Mouse (Mus musculus) adipocyte (in vitro differentiated cells): Measurements from ENCODE around the gene Vmn2r56.
"Not testable (repeated sequence)": the region's sequence is repeated elsewhere in the genome, so short reads cannot be mapped to it uniquely, and the experiment has no call there.

Experiments used
- DNase-seq: peaks from one replicate; pipeline ENCODE4 v3.0.0-alpha.2; 2016; ENCODE audit warnings: low spot score

The Vmn2r56 gene

GRCm38 (mm10) chr7:12734904-12735303 lies at the start of gene Vmn2r56:
TSS of gene Vmn2r56 (minus strand) at chr7:12735004.
- DNase-seq = no peak

- no peak for DNase-seq
These were observed 45.5 kb upstream of the Vmn2r56 start for GRCm38 (mm10) chr7:12780151-12780830.

GRCm38 (mm10) chr7:12779782-12780150 lies 45.0 kb upstream of the Vmn2r56 start:
- DNase-seq = no peak

- no peak for DNase-seq
These were observed 44.3 kb upstream of the Vmn2r56 start for GRCm38 (mm10) chr7:12779141-12779540.

GRCm38 (mm10) chr7:12774606-12775005 lies 39.8 kb upstream of the Vmn2r56 start:
- DNase-seq = peak; percentile 7

GRCm38 (mm10) chr7:12774111-12774510 lies 39.3 kb upstream of the Vmn2r56 start:
- no peak for DNase-seq

- no peak for DNase-seq
These were observed 14.8 kb upstream of the Vmn2r56 start for GRCm38 (mm10) chr7:12749431-12750198.

GRCm38 (mm10) chr7:12684903-12685302 lies 49.9 kb downstream of the Vmn2r56 start, which contains the start of gene Vmn2r55:
TSS of gene Vmn2r55 (minus strand) at chr7:12685003.
- DNase-seq = not testable (repeated sequence)

GRCm38 (mm10) chr7:12640219-12640618 lies 94.6 kb downstream of the Vmn2r56 start, which contains the start of gene Vmn2r54:
TSS of gene Vmn2r54 (minus strand) at chr7:12640319.
- DNase-seq = not testable (repeated sequence)
